Mouse (Mus musculus): ENCODE measurements at regions not wholly inside any gene's neighbourhood (a gene's known extent, or its start where the extent isn't known, plus 50 kb on each side); places are given as distances from the start of the nearest gene placed in this dataset.

DNA sequence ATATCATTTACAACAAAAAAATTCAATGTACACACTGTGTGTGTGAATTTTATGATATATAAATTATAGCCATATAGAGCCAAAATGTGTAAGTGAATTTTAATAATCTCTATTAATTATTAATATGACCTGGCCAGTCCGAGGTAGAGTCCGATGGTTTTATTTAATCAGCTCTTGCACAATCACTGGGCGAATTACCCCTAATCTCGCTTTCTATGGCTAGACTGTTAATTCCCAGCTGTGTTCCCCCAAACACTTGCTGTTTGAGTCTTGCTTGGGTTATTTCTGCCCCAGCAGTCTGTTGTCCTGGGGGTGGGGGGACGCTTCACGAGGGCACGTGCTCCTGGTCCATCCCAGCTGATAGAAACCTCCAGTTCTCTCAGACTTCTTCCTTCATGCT is 287.5 kb downstream of the Klf5 start:
- WGBS (ENCODE audit: insufficient replicate concordance) = 78% methylated on average over 7 of the region's 7 CpGs
- Histone ChIP-seq H3K36me3 (replicated peaks; ENCODE audit: insufficient read depth, low read length) (no peaks in the 10 kb centered on the region), H3K27me3 (ENCODE audit: insufficient read depth, low read length) (no peaks in the 10 kb centered on the region), H3K9me3 (ENCODE audit: low read length) (no peaks in the 10 kb centered on the region), H3K27ac (ENCODE audit: low read depth) (no peak overlapping the region), H3K9ac (replicated peaks) (no peak overlapping the region), H3K4me2 (ENCODE audit: low read depth, low read length) (no peak overlapping the region), H3K4me3 (ENCODE audit: low read depth, low read length) (no peak overlapping the region), H3K4me1 (ENCODE audit: insufficient read depth) (no peaks in the 10 kb centered on the region)
- no peak for TF ChIP-seq CTCF (IDR thresholded peaks at IDR 0.05; ENCODE audit: low read depth)
- no peak for TF ChIP-seq EP300 (IDR thresholded peaks at IDR 0.05; ENCODE audit: low read depth)
- DNase-seq (no peak), ATAC-seq (no peak)

DNA sequence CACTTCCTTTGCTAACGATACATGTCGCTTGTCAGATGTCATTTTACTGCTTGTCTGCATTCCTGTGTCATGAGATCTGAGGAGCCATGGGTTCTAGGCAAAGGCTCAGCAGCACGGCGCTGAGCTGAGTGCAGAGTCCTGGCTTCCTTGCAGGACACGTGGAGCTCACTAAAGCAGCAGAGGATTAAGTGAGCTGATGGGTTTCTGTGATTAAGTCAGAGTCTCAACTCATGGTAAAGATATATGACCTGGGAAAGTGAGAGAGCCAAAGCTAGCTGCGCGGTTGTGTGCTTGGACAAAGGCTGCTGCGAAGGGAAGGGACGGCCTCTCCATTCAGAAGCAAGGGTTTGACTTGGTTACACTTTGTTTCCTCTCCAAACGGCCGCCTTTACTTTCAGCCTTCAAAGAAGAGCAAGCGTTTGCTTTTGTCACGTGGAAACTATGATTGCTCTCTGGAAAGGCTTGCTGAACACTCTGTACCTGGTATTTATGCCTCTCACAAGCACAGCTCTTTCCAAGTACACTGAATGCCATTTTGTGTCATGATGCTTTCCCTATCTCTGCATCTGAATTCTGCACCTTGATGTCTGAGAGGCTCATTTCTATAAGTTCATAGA is 292.5 kb downstream of the Klf5 start:
- Histone ChIP-seq H3K4me3 (ENCODE audit: low read depth, low read length) (no peak overlapping the region), H3K9ac (replicated peaks) (no peak overlapping the region), H3K4me1 (ENCODE audit: insufficient read depth) (no peaks in the 10 kb centered on the region), H3K9me3 (ENCODE audit: low read length) (no peaks in the 10 kb centered on the region), H3K4me2 (ENCODE audit: low read depth, low read length) (no peak overlapping the region), H3K27ac (ENCODE audit: low read depth) (no peak overlapping the region), H3K27me3 (ENCODE audit: insufficient read depth, low read length) (no peaks in the 10 kb centered on the region), H3K36me3 (replicated peaks; ENCODE audit: insufficient read depth, low read length) (no peaks in the 10 kb centered on the region)
- no peak for DNase-seq
- 31% methylated on average over 13 of the region's 13 CpGs for WGBS (ENCODE audit: insufficient replicate concordance)
- TF ChIP-seq CTCF (IDR thresholded peaks at IDR 0.05; ENCODE audit: low read depth) (no peak), EP300 (IDR thresholded peaks at IDR 0.05; ENCODE audit: low read depth) (no peak)
- ATAC-seq = no peak

DNA sequence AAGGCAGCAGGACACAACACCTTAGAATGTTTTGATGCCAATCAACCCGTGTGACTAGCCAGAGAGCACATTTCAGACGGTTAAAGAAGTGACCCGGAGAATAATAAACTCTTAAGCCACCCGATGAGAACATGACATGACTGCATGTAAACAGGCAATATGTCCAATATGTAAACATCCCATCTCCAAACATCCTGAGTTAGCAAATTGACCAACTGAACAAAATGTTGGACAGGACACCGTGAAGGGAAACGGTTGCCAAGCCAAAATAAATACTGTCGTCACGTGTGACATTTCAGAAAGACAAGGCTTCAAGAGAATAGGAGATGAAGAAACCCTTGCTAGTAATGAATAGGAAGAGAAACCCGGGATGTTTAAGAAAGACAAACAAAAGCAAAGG is 294.4 kb downstream of the Klf5 start:
- DNase-seq = no peak
- ATAC-seq = peak; percentile 66
- no peak overlapping the region for H3K4me3 ChIP-seq (ENCODE audit: low read depth, low read length)
- WGBS (ENCODE audit: insufficient replicate concordance) = 60% methylated on average over 9 of the region's 9 CpGs
- TF ChIP-seq CTCF (IDR thresholded peaks at IDR 0.05; ENCODE audit: low read depth) (no peak), EP300 (IDR thresholded peaks at IDR 0.05; ENCODE audit: low read depth) (no peak)
- H3K36me3 ChIP-seq (replicated peaks; ENCODE audit: insufficient read depth, low read length) = no peaks in the 10 kb centered on the region
- no peaks in the 10 kb centered on the region for H3K4me1 ChIP-seq (ENCODE audit: insufficient read depth)
- no peak overlapping the region for H3K4me2 ChIP-seq (ENCODE audit: low read depth, low read length)
- H3K9me3 ChIP-seq (ENCODE audit: low read length) = no peaks in the 10 kb centered on the region
- no peak overlapping the region for H3K9ac ChIP-seq (replicated peaks)
- no peak overlapping the region for H3K27ac ChIP-seq (ENCODE audit: low read depth)
- H3K27me3 ChIP-seq (ENCODE audit: insufficient read depth, low read length) = no peaks in the 10 kb centered on the region

DNA sequence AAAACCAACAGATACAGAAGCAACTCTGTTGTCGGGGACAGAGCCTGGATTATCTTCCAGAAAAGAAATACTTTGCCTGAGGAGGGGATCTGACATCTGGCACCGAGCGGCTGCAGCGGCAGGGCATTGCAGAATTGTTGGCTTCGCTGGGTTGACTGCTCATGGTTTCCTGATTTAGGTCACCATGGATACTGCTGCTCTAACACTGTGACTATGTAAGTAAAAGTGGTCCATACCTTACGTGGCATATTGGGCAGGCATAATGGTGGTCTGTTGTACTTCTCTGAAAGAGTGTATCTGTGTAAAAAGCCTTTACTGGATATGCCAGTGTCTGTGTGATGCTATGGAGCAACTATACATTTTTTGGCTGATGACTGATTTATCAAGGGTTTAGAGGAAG is 295.4 kb downstream of the Klf5 start:
- TF ChIP-seq EP300 (IDR thresholded peaks at IDR 0.05; ENCODE audit: low read depth) (no peak), CTCF (IDR thresholded peaks at IDR 0.05; ENCODE audit: low read depth) (no peak)
- Histone ChIP-seq H3K4me2 (ENCODE audit: low read depth, low read length) (no peak overlapping the region), H3K4me1 (ENCODE audit: insufficient read depth) (no peaks in the 10 kb centered on the region), H3K9me3 (ENCODE audit: low read length) (no peaks in the 10 kb centered on the region), H3K4me3 (ENCODE audit: low read depth, low read length) (no peak overlapping the region), H3K9ac (replicated peaks) (no peak overlapping the region), H3K27ac (ENCODE audit: low read depth) (no peak overlapping the region), H3K27me3 (ENCODE audit: insufficient read depth, low read length) (no peaks in the 10 kb centered on the region), H3K36me3 (replicated peaks; ENCODE audit: insufficient read depth, low read length) (no peaks in the 10 kb centered on the region)
- DNase-seq = no peak
- 76% methylated on average over 6 of the region's 6 CpGs for WGBS (ENCODE audit: insufficient replicate concordance)
- ATAC-seq = no peak

DNA sequence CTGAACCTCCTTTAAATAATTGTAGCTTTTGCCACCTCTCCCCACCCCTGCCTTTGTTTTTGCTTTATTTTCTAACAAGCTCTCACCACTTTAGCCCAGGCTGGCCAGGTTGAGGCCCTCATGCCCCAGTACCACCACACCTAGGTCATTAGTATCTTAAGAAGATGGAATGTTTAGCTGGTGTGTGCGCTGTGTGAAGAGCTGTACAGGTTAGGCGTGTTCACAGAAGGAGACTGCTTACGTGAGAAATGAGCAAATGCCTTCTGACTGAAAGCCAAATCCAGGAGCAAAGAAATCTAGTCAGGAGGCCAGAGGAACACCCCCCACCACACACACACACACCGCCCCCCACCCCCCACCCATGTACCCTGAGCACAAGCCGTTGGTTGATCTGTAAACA is 303.4 kb downstream of the Klf5 start:
- H3K36me3 ChIP-seq (replicated peaks; ENCODE audit: insufficient read depth, low read length) = no peaks in the 10 kb centered on the region
- H3K27ac ChIP-seq (ENCODE audit: low read depth) = no peak overlapping the region
- DNase-seq = no peak
- H3K4me3 ChIP-seq (ENCODE audit: low read depth, low read length) = no peak overlapping the region
- H3K9me3 ChIP-seq (ENCODE audit: low read length) = no peaks in the 10 kb centered on the region
- no peaks in the 10 kb centered on the region for H3K4me1 ChIP-seq (ENCODE audit: insufficient read depth)
- no peak for ATAC-seq
- WGBS (ENCODE audit: insufficient replicate concordance) = 73% methylated on average over 5 of the region's 5 CpGs
- no peak overlapping the region for H3K4me2 ChIP-seq (ENCODE audit: low read depth, low read length)
- H3K9ac ChIP-seq (replicated peaks) = no peak overlapping the region
- TF ChIP-seq EP300 (IDR thresholded peaks at IDR 0.05; ENCODE audit: low read depth) (no peak), CTCF (IDR thresholded peaks at IDR 0.05; ENCODE audit: low read depth) (no peak)
- no peaks in the 10 kb centered on the region for H3K27me3 ChIP-seq (ENCODE audit: insufficient read depth, low read length)

DNA sequence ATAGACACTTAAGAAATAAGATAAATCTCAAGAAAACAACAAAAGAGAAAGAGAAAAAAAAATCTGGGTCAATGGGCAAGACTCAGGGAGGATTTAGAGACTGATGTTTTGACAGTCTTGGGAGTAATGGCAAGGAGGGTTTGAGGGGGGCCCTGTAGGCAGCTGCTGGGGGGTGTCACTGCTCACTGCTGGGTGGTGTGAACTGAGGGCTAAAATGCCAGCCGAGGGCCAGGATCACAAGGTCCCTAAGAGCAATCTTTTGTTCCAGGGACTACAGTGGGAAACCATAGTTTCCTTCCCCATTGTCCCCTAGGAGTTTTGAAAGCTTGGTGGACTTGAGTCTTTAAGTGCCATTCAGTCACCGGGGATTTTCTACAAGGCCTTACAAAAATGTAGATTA is 304.8 kb downstream of the Klf5 start:
- no peak for ATAC-seq
- no peak for TF ChIP-seq CTCF (IDR thresholded peaks at IDR 0.05; ENCODE audit: low read depth)
- no peak for TF ChIP-seq EP300 (IDR thresholded peaks at IDR 0.05; ENCODE audit: low read depth)
- Histone ChIP-seq H3K4me3 (ENCODE audit: low read depth, low read length) (no peak overlapping the region), H3K4me2 (ENCODE audit: low read depth, low read length) (no peak overlapping the region), H3K36me3 (replicated peaks; ENCODE audit: insufficient read depth, low read length) (no peaks in the 10 kb centered on the region), H3K9ac (replicated peaks) (no peak overlapping the region), H3K27ac (ENCODE audit: low read depth) (no peak overlapping the region), H3K4me1 (ENCODE audit: insufficient read depth) (no peaks in the 10 kb centered on the region), H3K27me3 (ENCODE audit: insufficient read depth, low read length) (no peaks in the 10 kb centered on the region), H3K9me3 (ENCODE audit: low read length) (no peaks in the 10 kb centered on the region)
- 63% methylated on average over 2 of the region's 2 CpGs for WGBS (ENCODE audit: insufficient replicate concordance)
- no peak for DNase-seq

All from liver, postnatal 0 days (tissue).